Mouse (Mus musculus) CH12.LX (cell line): ENCODE results near the gene Pitx2.

Experiments
- TCF12 ChIP-seq: IDR thresholded peaks from 2 replicates; pipeline ENCODE4 v1.6.1; 2014; ENCODE audit warnings: low read depth, mild to moderate bottlenecking, inconsistent platforms, low read length, improper control_type of control experiment
- ZNF384 ChIP-seq: IDR thresholded peaks from 2 replicates; pipeline ENCODE4 v1.6.1; 2012; ENCODE audit warnings: low read depth, low read length, improper control_type of control experiment, inconsistent platforms

- TF ChIP-seq ZNF384, result no peak
- TF ChIP-seq TCF12, result no peak
Measured at GRCm38 (mm10) chr3:129209266-129209665, 9.6 kb downstream of the Pitx2 start.
